Mouse (Mus musculus): ENCODE results near the gene Hnrnph1. TPM values are rescaled to one million over a fixed set of nuclear protein-coding genes. Genes with fewer than 3 reads are reported as not detected.

The Hnrnph1 gene
- polyA plus RNA-seq (2014; fragmentation: Illumina TruSeq; extraction: RNeasy Lipid Tissue Mini Kit (QIAGEN cat#74804)), result 1,085 TPM

GRCm38 (mm10) chr11:50376911-50377891 is at the start of gene Hnrnph1:
Gene Hnrnph1, plus strand, starts transcription at chr11:50376990.

GRCm38 (mm10) chr11:50354162-50354561 is 22.6 kb upstream of the Hnrnph1 start, which contains the start of gene Cby3:
Gene Cby3, plus strand, starts transcription at chr11:50354462.

GRCm38 (mm10) chr11:50430277-50431133 is 53.7 kb downstream of the Hnrnph1 start, which contains the start of gene Rufy1:
Gene Rufy1, minus strand, starts transcription at chr11:50431125.

Other genes starting within 250 kb of the Hnrnph1 start
- gene Tbc1d9b, start 245.6 kb upstream of the Hnrnph1 start, polyA plus RNA-seq (2014; fragmentation: Illumina TruSeq; extraction: RNeasy Lipid Tissue Mini Kit (QIAGEN cat#74804)), result 6.2 TPM
- gene Mrnip, start 202.5 kb upstream of the Hnrnph1 start, polyA plus RNA-seq (2014; fragmentation: Illumina TruSeq; extraction: RNeasy Lipid Tissue Mini Kit (QIAGEN cat#74804)), result not detected
- 358 TPM for gene Sqstm1, start 166.2 kb upstream of the Hnrnph1 start, polyA plus RNA-seq (2014; fragmentation: Illumina TruSeq; extraction: RNeasy Lipid Tissue Mini Kit (QIAGEN cat#74804))
- 4.0 TPM for gene Mgat4b, start 166.1 kb upstream of the Hnrnph1 start, polyA plus RNA-seq (2014; fragmentation: Illumina TruSeq; extraction: RNeasy Lipid Tissue Mini Kit (QIAGEN cat#74804))
- gene Ltc4s, start 138.4 kb upstream of the Hnrnph1 start, polyA plus RNA-seq (2014; fragmentation: Illumina TruSeq; extraction: RNeasy Lipid Tissue Mini Kit (QIAGEN cat#74804)), result not detected
- gene Maml1, start 84.7 kb upstream of the Hnrnph1 start, polyA plus RNA-seq (2014; fragmentation: Illumina TruSeq; extraction: RNeasy Lipid Tissue Mini Kit (QIAGEN cat#74804)), result 16.4 TPM
- 1,147 TPM for gene Canx, start 51.3 kb upstream of the Hnrnph1 start, polyA plus RNA-seq (2014; fragmentation: Illumina TruSeq; extraction: RNeasy Lipid Tissue Mini Kit (QIAGEN cat#74804))
- gene Cby3, start 22.5 kb upstream of the Hnrnph1 start, polyA plus RNA-seq (2014; fragmentation: Illumina TruSeq; extraction: RNeasy Lipid Tissue Mini Kit (QIAGEN cat#74804)), result not detected
- gene Rufy1, start 54.1 kb downstream of the Hnrnph1 start, polyA plus RNA-seq (2014; fragmentation: Illumina TruSeq; extraction: RNeasy Lipid Tissue Mini Kit (QIAGEN cat#74804)), result 43.7 TPM
- 49.5 TPM for gene Adamts2, start 225.1 kb downstream of the Hnrnph1 start, polyA plus RNA-seq (2014; fragmentation: Illumina TruSeq; extraction: RNeasy Lipid Tissue Mini Kit (QIAGEN cat#74804))

Data from ovary, adult 10 weeks (tissue).